Mouse (Mus musculus): ENCODE measurements around the gene Gm19426. TPM values are rescaled to one million over a fixed set of nuclear protein-coding genes. Genes with fewer than 3 reads are reported as not detected.
A peak's percentile ranks its signal among the peaks of the same experiment; 100 is the strongest.

Gene Gm19426
- polyA plus RNA-seq, 1 experiment from 2014 or later, result 4.6 TPM

DNA sequence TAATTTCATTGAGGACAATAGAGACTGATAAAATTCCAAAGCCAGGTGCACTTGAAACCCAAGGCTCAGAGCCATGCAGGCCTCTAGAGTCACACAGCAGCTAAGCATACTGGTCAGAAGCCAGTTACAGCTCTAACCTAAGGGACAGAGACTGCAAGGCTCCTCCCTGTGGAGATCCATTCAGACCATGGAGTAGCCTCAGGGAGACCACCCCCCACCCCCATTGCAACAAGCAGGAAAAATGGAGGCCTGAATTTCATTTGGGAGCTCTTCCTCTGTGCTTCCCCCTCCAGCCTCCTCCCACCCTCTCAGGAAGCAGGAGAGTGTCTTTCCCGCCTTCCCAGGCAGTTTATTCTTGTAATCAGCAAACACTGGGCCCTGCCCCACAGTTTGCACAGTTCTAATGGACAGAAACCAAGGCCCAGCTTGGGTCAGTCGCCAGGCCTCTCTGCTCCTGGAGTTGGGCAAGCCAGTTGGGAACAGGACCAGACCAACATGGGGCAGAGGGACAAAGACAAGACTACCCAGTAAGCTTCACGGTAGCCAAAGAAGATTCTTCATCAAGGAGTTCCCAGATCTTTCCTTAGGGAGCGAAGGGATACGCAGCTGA, 1.5 kb downstream of the Gm19426 start:
- Histone ChIP-seq H3K27ac (ENCODE audit: low read depth) (peak overlapping the region; percentile 100), H3K4me3 (ENCODE audit: low read depth, low read length) (peak overlapping the region; percentile 97), H3K9me3 (ENCODE audit: control insufficient read depth, low read length) (no peaks in the 10 kb centered on the region), H3K36me3 (ENCODE audit: control insufficient read depth, insufficient read depth, low read length) (peaks cover 14% of the 10 kb centered on the region), H3K4me1 (replicated peaks; ENCODE audit: control insufficient read depth, insufficient read depth, low read length) (peaks cover 44% of the 10 kb centered on the region), H3K4me2 (ENCODE audit: low read length) (peak overlapping the region; percentile 93), H3K9ac (ENCODE audit: low read length) (peak overlapping the region; percentile 100), H3K27me3 (replicated peaks; ENCODE audit: control insufficient read depth, insufficient read depth, low read length) (no peaks in the 10 kb centered on the region)
- DNase-seq (ENCODE audit: low spot score) (peak; percentile 52), ATAC-seq (replicated peaks; ENCODE audit: low FRiP score, low TSS enrichment, low read depth) (no peak)
- 0% methylated on average over 5 of the region's 5 CpGs for WGBS

DNA sequence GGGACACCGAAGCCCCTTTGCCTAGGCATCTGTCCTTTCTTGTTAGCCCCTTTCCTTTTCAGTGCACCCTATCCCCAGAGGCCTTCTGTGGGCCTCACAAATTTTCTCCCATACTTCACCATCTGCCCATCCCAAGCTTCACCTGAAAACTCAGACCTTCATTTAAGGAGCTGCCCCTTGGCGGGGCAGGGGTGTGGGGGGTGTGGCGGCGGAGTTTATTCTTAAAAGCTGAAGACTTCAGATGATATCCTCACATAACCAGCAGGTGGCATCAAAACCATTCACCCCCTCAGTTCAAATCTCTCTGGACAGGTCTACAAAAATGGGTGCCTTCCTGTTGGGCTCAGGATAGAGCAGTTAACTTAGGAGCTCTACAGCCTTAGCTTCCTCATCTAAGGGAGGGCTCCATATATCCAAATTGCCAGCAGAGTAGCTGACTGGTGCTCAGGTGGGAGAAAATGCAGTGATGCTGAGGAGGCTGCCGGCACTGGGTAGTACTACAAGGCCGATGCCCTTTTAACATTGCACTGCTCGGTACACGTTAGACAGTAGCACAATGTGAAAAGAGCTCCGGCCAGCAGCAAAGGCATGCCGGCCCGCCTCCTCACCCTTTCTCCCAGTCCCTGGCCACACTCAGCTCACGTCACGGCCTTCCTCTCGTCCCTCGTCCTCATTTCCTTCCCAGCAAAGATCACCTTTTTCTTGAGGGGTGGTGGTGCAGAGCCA, 2.7 kb downstream of the Gm19426 start:
- ATAC-seq (replicated peaks; ENCODE audit: low FRiP score, low TSS enrichment, low read depth) (no peak), DNase-seq (ENCODE audit: low spot score) (peak; percentile 52)
- Histone ChIP-seq H3K4me1 (replicated peaks; ENCODE audit: control insufficient read depth, insufficient read depth, low read length) (peaks cover 56% of the 10 kb centered on the region), H3K27ac (ENCODE audit: low read depth) (peak overlapping the region; percentile 100; the same call in 1 of the 2 replicates), H3K9me3 (ENCODE audit: control insufficient read depth, low read length) (no peaks in the 10 kb centered on the region), H3K4me3 (ENCODE audit: low read depth, low read length) (peak overlapping the region; percentile 97), H3K9ac (ENCODE audit: low read length) (no peak overlapping the region), H3K36me3 (ENCODE audit: control insufficient read depth, insufficient read depth, low read length) (peaks cover 14% of the 10 kb centered on the region), H3K27me3 (replicated peaks; ENCODE audit: control insufficient read depth, insufficient read depth, low read length) (0 out of 2 replicates have a peak, but pooled peaks cover 2% of the 10 kb centered on the region), H3K4me2 (ENCODE audit: low read length) (peak overlapping the region; percentile 93)
- 73% methylated on average over 15 of the region's 15 CpGs for WGBS

DNA sequence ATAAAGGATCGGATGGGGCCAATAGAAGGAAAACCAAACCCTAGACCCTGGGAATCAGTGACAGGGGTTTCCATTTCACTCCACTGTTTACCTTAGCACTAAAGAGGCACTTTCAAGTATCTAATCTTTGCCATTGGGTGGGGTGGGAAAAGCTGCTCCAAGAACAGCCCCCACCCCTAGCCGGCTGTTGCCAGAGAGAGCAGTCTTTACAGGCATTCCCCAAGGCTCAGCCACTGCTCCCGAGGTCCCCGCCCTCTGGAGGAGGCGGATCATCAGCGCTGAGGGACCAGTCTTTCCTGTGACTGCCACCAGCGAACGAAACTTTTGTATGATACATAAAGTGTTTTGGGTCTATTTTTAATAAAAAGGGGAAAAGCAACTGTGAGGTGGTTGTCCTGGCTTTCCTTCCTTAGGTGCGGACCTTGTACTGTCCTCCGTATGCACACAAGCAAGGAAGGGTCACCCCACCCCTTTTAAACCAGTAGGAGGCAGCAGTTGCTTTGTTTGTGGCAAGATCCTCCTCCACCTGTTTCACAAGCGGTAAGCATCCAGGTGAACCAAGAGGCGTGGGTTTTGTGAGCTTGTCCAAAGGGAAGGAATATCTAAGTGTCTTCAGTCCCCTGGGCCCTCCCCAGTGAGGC, 5.1 kb downstream of the Gm19426 start:
- H3K36me3 ChIP-seq (ENCODE audit: control insufficient read depth, insufficient read depth, low read length), result peaks cover 14% of the 10 kb centered on the region
- H3K9ac ChIP-seq (ENCODE audit: low read length), result no peak overlapping the region
- H3K27ac ChIP-seq (ENCODE audit: low read depth), result peak overlapping the region; percentile 43
- H3K9me3 ChIP-seq (ENCODE audit: control insufficient read depth, low read length), result no peaks in the 10 kb centered on the region
- H3K4me2 ChIP-seq (ENCODE audit: low read length), result peak overlapping the region; percentile 62
- peak overlapping the region; percentile 16 for H3K4me3 ChIP-seq (ENCODE audit: low read depth, low read length)
- H3K27me3 ChIP-seq (replicated peaks; ENCODE audit: control insufficient read depth, insufficient read depth, low read length), result 0 out of 2 replicates have a peak, but pooled peaks cover 4% of the 10 kb centered on the region
- peak; percentile 32 for ATAC-seq (replicated peaks; ENCODE audit: low FRiP score, low TSS enrichment, low read depth)
- H3K4me1 ChIP-seq (replicated peaks; ENCODE audit: control insufficient read depth, insufficient read depth, low read length), result peaks cover 63% of the 10 kb centered on the region
- WGBS, result 2% methylated on average over 12 of the region's 12 CpGs
- DNase-seq (ENCODE audit: low spot score), result peak; percentile 78

DNA sequence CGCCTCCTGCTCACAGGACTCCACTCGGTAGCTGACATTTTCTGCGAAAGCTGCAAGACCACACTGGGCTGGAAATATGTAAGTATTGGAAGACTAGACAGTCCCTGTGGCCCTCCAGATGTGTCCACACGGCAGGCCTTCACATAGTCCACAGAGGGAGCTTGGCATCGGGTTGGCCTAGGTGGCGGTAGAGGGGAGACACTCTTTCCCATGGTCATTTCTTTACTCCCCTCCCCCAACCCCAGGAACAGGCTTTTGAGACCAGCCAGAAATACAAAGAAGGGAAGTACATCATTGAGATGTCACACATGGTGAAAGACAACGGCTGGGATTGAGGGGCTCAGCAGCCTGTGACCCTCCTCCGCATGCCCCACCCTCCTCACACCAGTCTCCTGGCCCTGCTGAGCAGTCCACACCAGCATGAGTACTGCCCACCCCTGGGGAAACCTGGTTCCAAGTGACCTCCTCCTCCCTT, 6.0 kb downstream of the Gm19426 start:
- H3K9me3 ChIP-seq (ENCODE audit: control insufficient read depth, low read length), result no peaks in the 10 kb centered on the region
- peaks cover 14% of the 10 kb centered on the region for H3K36me3 ChIP-seq (ENCODE audit: control insufficient read depth, insufficient read depth, low read length)
- DNase-seq (ENCODE audit: low spot score) (peak; percentile 60), ATAC-seq (replicated peaks; ENCODE audit: low FRiP score, low TSS enrichment, low read depth) (peak; percentile 29)
- no peak overlapping the region for H3K4me3 ChIP-seq (ENCODE audit: low read depth, low read length)
- WGBS, result 3% methylated on average over 8 of the region's 8 CpGs
- peak overlapping the region; percentile 36 for H3K27ac ChIP-seq (ENCODE audit: low read depth)
- 0 out of 2 replicates have a peak, but pooled peaks cover 4% of the 10 kb centered on the region for H3K27me3 ChIP-seq (replicated peaks; ENCODE audit: control insufficient read depth, insufficient read depth, low read length)
- peaks cover 64% of the 10 kb centered on the region for H3K4me1 ChIP-seq (replicated peaks; ENCODE audit: control insufficient read depth, insufficient read depth, low read length)
- peak overlapping the region; percentile 62 for H3K4me2 ChIP-seq (ENCODE audit: low read length)
- H3K9ac ChIP-seq (ENCODE audit: low read length), result no peak overlapping the region

DNA sequence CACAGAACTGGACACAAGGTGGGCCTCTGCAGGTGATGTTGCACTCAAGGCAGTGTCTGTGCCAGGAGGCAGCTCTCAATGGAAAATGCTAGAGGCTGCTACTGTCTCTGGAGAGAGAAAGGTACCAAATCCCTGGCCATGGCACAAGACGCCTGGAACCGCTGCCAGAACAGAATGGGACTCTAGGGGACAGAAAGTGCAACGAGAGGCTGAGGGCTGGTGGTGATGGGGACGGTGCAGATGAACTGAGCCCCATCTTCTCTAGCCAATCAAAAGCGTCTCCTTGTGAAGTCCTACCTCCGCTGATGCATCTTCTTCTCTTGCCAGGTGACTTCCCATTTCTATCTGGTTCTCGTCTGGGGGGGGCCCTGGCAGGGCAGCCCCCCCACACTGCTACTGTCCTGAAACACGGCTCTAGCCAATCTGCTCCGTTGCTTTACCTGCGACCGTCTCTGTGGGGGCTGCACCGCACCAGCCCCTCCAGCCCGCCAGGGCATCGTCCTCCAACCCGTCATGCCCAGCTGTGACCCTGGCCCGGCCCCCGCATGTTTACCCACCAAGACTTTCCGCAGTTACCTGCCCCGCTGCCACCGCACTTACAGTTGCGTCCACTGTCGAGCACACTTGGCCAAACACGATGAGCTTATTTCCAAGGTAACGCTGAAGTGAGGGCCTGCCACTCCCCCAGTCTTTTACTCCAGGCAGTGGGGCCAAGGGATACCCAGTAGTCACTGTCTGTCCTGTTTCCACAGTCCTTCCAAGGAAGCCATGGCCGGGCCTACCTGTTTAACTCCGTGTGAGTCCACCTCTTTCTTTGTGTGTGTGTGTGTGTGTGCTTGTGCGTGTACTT, 6.9 kb downstream of the Gm19426 start:
- Histone ChIP-seq H3K4me1 (replicated peaks; ENCODE audit: control insufficient read depth, insufficient read depth, low read length) (peaks cover 56% of the 10 kb centered on the region), H3K4me3 (ENCODE audit: low read depth, low read length) (0 out of 2 replicates have a peak overlapping the region, but pooled peaks have one; percentile 4)
- 4% methylated on average over 27 of the region's 27 CpGs for WGBS

DNA sequence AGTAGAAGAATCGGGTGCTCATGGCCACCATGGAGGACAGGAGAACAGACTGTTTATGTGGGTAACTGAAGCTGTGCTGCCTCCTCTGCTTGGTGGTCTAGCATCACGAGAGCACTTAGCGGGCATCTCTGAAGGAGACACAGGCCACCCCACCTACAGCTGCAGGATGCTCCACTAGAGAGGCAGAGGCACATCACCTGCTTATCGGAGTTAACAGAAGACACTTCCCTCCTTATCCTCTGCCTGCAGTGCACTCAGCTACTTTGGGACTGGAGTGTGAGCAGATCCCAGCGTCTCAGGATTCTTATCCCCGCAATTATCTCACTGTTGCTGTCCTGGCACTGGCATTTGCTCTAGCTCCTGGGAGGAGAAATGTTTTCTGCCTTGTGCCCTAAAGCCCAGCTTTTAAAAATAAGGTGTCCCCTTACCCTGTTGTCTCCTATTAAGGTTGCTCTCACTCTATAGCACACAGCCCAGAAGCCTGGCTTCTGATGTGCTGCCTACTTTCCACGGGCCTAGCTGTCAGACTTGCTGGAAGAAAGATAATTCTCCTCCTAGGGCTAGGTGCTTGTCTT, 8.0 kb downstream of the Gm19426 start:
- no peaks in the 10 kb centered on the region for H3K9me3 ChIP-seq (ENCODE audit: control insufficient read depth, low read length)

More for the DNA sequence above, 6.9 kb downstream of the Gm19426 start:
- Histone ChIP-seq H3K9ac (ENCODE audit: low read length) (no peak overlapping the region; the same call in 1 of the 2 replicates), H3K27me3 (replicated peaks; ENCODE audit: control insufficient read depth, insufficient read depth, low read length) (0 out of 2 replicates have a peak, but pooled peaks cover 4% of the 10 kb centered on the region), H3K36me3 (ENCODE audit: control insufficient read depth, insufficient read depth, low read length) (peaks cover 13% of the 10 kb centered on the region), H3K27ac (ENCODE audit: low read depth) (peak overlapping the region; percentile 36; the same call in 1 of the 2 replicates), H3K9me3 (ENCODE audit: control insufficient read depth, low read length) (no peaks in the 10 kb centered on the region), H3K4me2 (ENCODE audit: low read length) (peak overlapping the region; percentile 62)
- DNase-seq (ENCODE audit: low spot score), result peak; percentile 57
- ATAC-seq (replicated peaks; ENCODE audit: low FRiP score, low TSS enrichment, low read depth), result 0 out of 2 replicates have a peak, but pooled peaks have one; percentile 9

DNA sequence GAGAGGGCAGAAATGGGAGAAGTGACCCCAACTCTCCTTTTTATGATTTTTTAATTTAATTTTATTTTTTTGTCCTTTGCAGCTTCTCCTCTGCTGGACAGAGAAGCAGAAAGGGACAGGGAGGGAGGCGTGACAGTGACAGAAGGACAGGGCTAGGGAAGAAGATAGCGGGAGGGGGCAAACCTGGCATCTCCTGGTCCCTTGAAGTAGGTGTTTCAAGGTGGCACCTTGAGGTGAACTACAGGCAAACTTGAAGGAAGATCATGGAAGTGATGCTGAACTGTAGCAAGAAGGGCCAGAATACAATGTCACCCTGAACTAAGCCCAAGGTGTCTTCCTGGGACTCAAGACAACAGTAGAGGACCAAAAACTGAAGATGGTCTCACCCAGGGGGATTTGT, 8.5 kb downstream of the Gm19426 start:
- peak overlapping the region; percentile 42 for H3K9ac ChIP-seq (ENCODE audit: low read length)
- H3K4me2 ChIP-seq (ENCODE audit: low read length), result peak overlapping the region; percentile 62
- peak overlapping the region; percentile 35 for H3K4me3 ChIP-seq (ENCODE audit: low read depth, low read length)
- ATAC-seq (replicated peaks; ENCODE audit: low FRiP score, low TSS enrichment, low read depth), result no peak
- 0 out of 2 replicates have a peak, but pooled peaks cover 4% of the 10 kb centered on the region for H3K27me3 ChIP-seq (replicated peaks; ENCODE audit: control insufficient read depth, insufficient read depth, low read length)
- H3K27ac ChIP-seq (ENCODE audit: low read depth), result no peak overlapping the region
- H3K4me1 ChIP-seq (replicated peaks; ENCODE audit: control insufficient read depth, insufficient read depth, low read length), result peaks cover 48% of the 10 kb centered on the region
- no peaks in the 10 kb centered on the region for H3K36me3 ChIP-seq (ENCODE audit: control insufficient read depth, insufficient read depth, low read length)
- WGBS, result 2% methylated on average over 2 of the region's 2 CpGs
- no peaks in the 10 kb centered on the region for H3K9me3 ChIP-seq (ENCODE audit: control insufficient read depth, low read length)
- DNase-seq (ENCODE audit: low spot score), result no peak

More for the DNA sequence above, 8.0 kb downstream of the Gm19426 start:
- Histone ChIP-seq H3K4me2 (ENCODE audit: low read length) (peak overlapping the region; percentile 62), H3K4me3 (ENCODE audit: low read depth, low read length) (peak overlapping the region; percentile 35; the same call in 1 of the 2 replicates), H3K27ac (ENCODE audit: low read depth) (0 out of 2 replicates have a peak overlapping the region, but pooled peaks have one; percentile 2), H3K27me3 (replicated peaks; ENCODE audit: control insufficient read depth, insufficient read depth, low read length) (0 out of 2 replicates have a peak, but pooled peaks cover 4% of the 10 kb centered on the region), H3K36me3 (ENCODE audit: control insufficient read depth, insufficient read depth, low read length) (peaks cover 2% of the 10 kb centered on the region; the same call in 1 of the 2 replicates), H3K9ac (ENCODE audit: low read length) (peak overlapping the region; percentile 42), H3K4me1 (replicated peaks; ENCODE audit: control insufficient read depth, insufficient read depth, low read length) (peaks cover 48% of the 10 kb centered on the region)
- peak; percentile 58 for DNase-seq (ENCODE audit: low spot score)
- 11% methylated on average over 7 of the region's 7 CpGs for WGBS
- ATAC-seq (replicated peaks; ENCODE audit: low FRiP score, low TSS enrichment, low read depth), result no peak
